Mouse (Mus musculus) heart, postnatal 0 days (tissue): Measurements from ENCODE around the gene Gcnt4.

Experiments
- CTCF ChIP-seq: IDR thresholded peaks from 2 replicates; pipeline ENCODE4 v1.5.1; 2016; ENCODE audit warnings: antibody characterized with exemption, control low read depth, low read depth
- EP300 ChIP-seq: IDR thresholded peaks from 2 replicates; pipeline ENCODE4 v1.6.1; 2016; ENCODE audit warnings: antibody characterized with exemption, low read depth

DNA sequence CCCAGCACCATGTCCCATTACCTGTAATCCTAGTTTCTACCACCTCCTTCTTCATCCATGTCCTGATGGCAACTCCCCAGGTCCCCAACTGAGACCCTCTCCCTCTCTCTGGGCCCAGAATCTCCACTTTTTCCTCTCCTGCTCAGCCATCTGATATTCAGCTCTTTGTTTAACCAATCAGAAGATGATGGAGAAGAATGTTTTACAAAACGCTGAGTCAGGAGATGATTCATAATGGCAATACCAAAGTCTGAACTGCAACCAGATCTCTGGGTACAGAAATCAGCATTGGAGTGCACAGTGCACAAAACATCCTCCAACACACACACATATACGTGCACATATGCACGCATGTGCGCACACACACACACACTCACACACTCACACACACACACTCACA is 48.8 kb downstream of the Gcnt4 start:
- TF ChIP-seq CTCF (no peak), EP300 (no peak)
